Mouse (Mus musculus): Measurements from ENCODE around the gene Yipf4.

GRCm38 (mm10) chr17:74489901-74490220 is 568 bp downstream of the Yipf4 start:
- TF ChIP-seq GATA1 (IDR thresholded peaks at IDR 0.05; ENCODE audit: borderline replicate concordance, low read length) (no peak), FLI1 (IDR thresholded peaks at IDR 0.05; ENCODE audit: low read length) (no peak)

All from megakaryocyte, embryonic 14.5 days (primary cell).